Mouse (Mus musculus) liver, postnatal 0 days (tissue): Measurements from ENCODE around the gene Eepd1.

ENCODE experiments used
- CTCF ChIP-seq: sonication (generic); IDR thresholded peaks from 2 replicates; pipeline ENCODE4 v1.5.1; 2016; ENCODE audit warnings: antibody characterized with exemption, low read depth
- EP300 ChIP-seq: IDR thresholded peaks from 2 replicates; pipeline ENCODE4 v1.6.1; 2016; ENCODE audit warnings: antibody characterized with exemption, low read depth, mild to moderate bottlenecking

DNA sequence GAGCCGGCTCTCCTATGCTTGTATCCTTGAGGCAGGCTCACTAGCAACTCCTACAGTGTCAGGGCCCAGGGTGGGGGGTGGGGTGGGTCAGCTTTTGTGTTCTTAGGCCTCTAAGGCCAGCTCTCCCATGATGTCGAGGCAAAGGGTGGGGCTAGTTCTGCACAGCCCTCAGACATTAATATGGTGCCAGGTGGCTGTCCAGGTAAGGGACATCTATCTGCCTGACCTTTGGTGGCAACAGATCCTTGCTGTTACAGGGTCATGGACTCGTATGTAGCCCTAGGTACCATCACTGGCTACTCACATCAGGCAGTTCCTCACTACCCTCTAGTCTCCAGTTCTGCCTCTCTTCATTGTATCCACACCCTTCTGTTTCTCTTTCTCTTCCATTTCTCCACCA, 87.4 kb downstream of the Eepd1 start:
- TF ChIP-seq CTCF (no peak), EP300 (no peak)
